Mouse (Mus musculus): Measurements from ENCODE around the gene Ccnt2.

Gene Ccnt2

DNA sequence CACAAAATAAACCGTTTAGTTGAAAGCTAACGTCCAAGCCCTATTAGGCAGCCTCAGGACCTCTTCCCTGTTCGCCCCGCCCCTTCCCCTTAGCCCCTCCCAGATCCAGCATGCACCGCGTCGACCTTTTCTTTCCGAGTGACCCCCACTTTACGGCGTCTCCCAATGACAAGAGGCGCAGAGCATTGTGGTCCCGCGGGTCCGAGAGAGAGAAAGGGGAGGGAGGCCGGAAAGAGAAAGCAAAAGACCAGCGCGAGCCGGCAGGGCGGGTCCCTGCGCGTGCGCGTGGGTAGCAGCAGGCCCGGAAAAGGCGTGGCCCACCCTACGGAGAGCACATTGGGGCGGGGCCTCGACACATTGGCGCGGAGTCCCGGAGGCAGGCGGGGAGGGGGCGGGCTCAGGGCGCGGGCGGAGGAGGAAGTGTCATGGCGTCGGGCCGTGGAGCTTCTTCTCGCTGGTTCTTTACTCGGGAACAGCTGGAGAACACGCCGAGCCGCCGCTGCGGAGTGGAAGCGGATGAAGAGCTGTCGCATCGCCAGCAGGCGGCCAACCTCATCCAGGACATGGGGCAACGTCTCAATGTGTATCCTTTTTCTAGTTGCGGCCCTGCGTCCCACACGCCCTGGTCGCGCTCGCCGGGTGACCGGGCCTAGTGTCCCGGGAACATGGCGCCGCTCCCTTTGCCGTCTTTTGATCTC lies at the start of gene Ccnt2:
Gene Ccnt2, plus strand, starts transcription at position 362 of the 698 bp plus-strand sequence.
- in situ Hi-C loops (cut with MboI, MseI), result no loop called here

DNA sequence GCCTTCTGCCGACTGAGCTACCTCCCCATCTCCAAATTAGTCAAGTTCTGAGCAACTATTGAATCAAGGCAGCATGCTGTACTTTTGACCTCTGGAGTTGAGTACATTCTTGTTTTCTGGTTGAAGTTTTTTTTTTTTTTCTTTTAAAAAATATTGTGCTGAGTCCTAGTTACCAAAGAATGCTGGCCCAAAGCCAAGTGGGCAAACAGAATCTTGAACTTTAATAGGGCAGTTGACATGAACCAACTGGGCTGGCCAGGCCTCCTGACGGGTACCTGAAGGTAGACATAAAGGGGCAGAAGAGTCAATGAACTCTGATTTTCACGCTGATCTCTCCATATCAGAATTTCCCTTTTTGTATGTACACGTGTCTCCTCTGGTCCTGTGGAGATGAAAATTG lies 44.9 kb upstream of the Ccnt2 start, which contains the start of gene Acmsd:
Gene Acmsd, plus strand, starts transcription at position 318 of the 400 bp plus-strand sequence.
- in situ Hi-C loops (cut with MboI, MseI), result no loop called here

- in situ Hi-C loops (cut with MboI, MseI), result no loop called here
Measured at GRCm38 (mm10) chr1:127731086-127731485, 42.9 kb upstream of the Ccnt2 start.

GRCm38 (mm10) chr1:127732435-127732834 lies 41.5 kb upstream of the Ccnt2 start:
- in situ Hi-C loops (cut with MboI, MseI), result no loop called here

DNA sequence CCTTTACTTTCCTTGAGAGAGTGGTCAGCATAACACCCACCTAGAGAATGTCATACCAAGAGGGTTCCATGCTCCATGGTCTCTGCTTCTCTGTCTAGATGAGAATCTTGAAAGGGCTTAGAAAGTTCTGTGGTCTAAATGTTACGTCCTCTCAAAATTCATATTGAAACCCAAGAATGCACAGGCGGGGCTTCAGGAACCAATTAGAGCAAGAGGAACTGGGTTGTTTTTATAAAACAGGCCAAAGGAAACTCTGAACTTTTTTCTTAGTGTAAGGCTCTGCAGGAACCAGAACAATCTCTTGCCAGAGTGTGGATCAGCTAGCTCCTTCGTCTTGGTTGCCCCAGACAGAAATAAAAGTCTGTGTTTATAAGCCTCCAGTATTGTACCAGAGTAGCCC lies 41.1 kb upstream of the Ccnt2 start:
- in situ Hi-C loops (cut with MboI, MseI), result no loop called here

DNA sequence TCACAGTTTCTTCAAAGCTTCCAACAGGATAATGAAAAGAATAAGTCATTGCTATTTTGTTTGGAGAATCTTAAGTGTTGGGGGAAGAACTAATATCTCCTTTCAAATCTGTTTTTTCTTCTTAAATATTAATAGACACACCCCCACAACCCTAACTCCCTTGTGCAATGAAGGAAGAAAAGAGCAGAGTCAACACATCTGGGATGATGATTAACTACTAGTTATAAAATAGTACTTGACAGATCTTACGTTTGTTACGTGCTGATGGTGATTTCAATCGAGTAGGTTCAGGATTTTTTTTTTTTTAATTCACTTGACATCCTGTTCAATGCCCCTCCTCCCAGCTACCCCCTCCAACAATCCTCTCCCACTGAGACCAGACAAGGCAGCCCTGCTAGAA lies 38.6 kb upstream of the Ccnt2 start:
- in situ Hi-C loops (cut with MboI, MseI), result no loop called here

- in situ Hi-C loops (cut with MboI, MseI), result no loop called here
Measured at GRCm38 (mm10) chr1:127750401-127751102, 23.4 kb upstream of the Ccnt2 start.

DNA sequence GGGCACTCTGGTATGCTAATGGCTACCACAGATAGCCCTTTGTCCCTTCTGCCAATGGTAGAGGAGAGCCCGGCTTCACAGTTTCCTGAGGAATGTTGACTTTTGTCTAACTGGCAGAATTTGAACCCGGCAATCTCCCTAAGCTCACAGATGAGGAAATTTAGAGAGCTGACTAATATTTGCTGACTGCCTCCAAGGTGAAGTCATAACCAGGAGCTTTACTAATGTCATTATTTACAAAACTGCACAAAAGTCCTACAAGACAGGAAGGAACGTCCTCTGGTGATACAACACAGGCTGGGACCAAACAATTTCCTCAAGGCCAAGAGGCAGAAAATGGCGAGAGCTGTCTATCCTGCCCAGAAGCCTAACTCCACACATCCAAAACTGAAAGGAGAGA lies 18.2 kb upstream of the Ccnt2 start:
- in situ Hi-C loops (cut with MboI, MseI), result loop anchor here (5.0 kb wide), 3 partner anchors 54 to 259 kb away; no protein-coding TSS in a partner anchor

DNA sequence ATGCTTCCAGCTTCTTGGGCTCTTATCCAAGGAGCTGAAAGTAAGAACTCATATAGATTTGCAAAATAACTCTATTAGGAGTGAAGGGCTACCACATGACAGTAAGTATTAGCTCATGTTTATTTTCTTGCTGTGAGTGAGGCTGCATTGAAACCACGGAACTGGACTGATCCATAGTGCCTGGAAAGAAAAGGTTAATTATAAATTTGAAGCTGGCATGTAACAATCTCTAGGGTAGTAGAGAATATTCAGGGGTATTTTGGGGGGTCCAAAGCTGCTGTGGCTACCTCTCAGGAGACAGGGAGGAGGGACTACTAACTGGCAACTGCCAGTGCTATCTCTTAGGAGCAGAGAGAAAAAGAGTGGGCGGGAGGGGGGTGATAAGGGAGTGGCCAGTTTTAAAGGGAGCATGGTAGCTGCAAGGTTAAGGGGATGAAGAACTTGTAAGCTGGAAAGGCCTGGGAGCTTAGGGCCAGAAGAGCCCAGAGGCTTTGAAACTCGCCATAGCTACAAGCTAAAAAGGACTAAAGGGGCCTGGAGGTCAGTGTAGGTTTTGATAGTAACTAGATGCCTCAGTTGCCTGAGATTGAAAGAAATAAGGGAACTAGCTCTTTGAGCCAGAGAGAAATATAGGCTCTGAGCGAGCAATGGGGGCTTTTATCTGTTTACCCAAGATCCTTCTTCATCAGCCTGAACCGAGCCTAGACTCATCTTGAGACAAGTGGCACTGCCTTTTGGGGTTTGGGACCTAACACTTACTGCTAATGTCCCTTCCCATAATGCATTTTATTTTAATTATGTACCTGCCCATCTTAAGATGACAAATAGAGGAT lies 17.4 kb upstream of the Ccnt2 start:
- in situ Hi-C loops (cut with MboI, MseI), result loop anchor here (5.0 kb wide), 3 partner anchors 54 to 259 kb away; no protein-coding TSS in a partner anchor

- in situ Hi-C loops (cut with MboI, MseI), result loop anchor here (5.0 kb wide), 3 partner anchors 55 to 260 kb away; no protein-coding TSS in a partner anchor
Measured at GRCm38 (mm10) chr1:127757164-127757545, 16.8 kb upstream of the Ccnt2 start.

DNA sequence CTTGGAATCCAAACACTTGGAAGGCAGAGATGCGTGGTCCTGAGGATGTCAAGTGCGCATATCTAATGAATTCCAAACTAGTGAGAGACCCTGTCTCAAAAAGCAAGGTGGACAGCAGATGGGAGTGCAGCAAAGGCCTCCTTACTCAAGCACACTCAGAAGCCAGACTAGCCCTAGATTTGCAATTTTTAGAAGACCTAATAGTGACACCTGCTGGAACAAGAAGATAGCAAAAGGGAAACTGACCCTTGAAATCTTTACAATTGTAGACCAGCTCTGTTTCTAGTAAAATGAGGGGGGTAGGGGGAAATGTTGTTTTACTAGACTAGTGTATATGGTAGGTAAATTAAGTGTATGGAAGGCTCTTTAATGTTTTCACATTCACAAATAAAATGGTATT lies 8.5 kb upstream of the Ccnt2 start:
- in situ Hi-C loops (cut with MboI, MseI), result no loop called here

- in situ Hi-C loops (cut with MboI, MseI), result no loop called here
Measured at GRCm38 (mm10) chr1:127766741-127767140, 7.2 kb upstream of the Ccnt2 start.

DNA sequence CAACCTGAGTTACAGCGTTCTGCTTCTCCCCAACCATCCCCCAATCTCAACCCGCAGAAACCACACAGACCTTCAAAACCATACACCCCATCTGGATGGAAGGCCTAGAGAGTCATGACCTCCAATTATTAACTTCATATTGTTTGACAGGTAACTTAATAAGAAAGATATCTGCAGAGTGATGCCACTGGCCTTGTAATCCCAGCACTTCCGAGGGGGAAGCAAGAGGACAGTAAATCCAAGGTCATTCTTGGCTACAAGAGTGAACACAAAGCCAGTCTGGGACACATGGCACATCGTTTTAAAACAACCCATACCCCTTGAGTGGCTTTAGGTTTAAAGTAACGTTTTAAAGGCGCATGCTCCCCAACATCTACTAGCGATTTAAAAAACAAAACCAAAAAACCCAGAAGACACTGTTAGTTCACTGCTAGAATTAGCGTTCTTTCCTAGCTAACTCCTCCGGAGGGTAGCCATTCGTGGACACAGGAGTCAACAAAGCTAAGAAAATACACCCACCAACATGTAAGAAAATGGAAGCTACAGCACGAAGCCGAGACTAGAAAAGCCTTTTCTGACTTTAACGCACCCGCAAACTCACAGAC lies 664 bp upstream of the Ccnt2 start:
- in situ Hi-C loops (cut with MboI, MseI), result no loop called here

DNA sequence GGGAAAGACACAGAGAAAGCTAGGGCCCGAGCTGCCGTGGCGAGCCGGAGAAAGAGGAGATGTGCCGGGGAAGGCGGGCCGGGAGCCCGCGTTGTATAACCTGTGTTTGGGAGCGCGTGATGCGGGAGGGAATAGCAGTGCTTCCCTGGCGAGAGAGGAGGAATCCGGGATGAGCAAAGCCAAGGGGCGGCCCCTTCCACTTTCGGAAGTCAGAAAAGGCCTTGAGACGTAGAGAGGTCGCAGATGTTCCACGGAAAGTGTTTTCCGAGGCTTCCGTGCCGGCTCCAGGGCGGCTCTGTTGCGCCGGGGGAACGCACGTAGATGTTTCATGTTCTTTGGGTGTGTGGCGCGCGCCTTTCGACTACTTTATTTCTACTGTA lies 527 bp downstream of the Ccnt2 start:
- in situ Hi-C loops (cut with MboI, MseI), result no loop called here

- in situ Hi-C loops (cut with MboI, MseI), result no loop called here
Measured at GRCm38 (mm10) chr1:127775206-127775720, 1.3 kb downstream of the Ccnt2 start.

DNA sequence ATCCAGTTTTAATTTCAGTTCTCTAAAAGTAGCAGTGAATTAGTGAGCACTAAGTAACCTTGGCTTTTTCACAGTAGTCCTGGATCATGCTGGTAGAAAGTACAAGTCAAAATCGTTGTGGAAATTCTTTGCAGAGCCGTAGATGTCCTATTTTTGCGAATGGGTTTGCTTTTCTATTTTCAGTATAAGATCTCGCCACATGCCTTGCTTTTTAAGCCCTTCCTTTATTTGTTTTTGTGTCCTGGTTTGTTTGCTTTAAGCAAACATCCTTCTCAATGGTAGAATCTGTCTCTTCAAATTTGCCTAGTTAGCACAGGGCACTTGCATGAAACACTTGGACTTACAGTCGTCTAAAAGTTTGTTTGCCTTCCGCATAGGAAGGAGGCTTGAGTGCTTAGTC lies 2.3 kb downstream of the Ccnt2 start:
- in situ Hi-C loops (cut with MboI, MseI), result no loop called here

- in situ Hi-C loops (cut with MboI, MseI), result no loop called here
Measured at GRCm38 (mm10) chr1:127778611-127779010, 4.6 kb downstream of the Ccnt2 start.

DNA sequence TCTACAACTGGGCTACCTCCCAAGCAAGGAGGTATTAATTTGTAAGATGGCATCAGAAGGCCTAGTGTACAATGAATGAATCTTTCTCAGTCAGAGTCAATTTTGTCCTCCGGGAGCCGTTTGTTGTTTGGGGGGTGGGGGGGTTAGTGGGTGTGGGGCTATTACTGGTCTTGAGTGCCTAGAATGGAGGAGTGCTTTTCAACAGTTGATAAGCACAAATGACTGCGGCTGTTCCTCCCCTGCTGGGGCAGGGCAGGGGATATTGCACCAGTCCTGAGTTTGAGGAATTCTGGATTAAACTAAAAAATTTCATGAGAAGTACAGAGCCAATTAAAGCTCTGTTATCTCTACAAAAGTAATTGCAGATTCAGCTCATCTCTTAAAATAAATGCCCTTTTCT lies 6.2 kb downstream of the Ccnt2 start:
- in situ Hi-C loops (cut with MboI, MseI), result no loop called here

DNA sequence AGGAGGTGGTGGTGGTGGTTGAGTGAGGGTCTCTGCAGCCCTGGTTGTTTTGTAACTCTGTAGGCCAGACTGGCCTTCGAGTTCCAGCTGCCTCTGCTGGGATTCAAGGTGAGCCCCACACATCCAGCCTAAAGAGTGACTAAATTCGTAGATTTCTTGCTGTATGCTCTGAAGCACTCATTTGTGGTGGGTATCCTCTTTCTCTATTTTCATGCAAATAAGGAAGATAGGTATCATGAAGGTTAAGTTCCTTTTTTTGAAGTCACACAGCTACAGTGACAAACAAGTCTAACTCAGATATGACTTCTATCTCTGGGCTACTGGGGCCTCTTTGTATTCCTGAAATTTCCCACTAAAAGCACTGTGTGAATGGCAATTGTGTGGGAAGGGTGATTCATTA lies 6.9 kb downstream of the Ccnt2 start:
- in situ Hi-C loops (cut with MboI, MseI), result no loop called here

GRCm38 (mm10) chr1:127783862-127784261 lies 9.9 kb downstream of the Ccnt2 start:
- in situ Hi-C loops (cut with MboI, MseI), result no loop called here

DNA sequence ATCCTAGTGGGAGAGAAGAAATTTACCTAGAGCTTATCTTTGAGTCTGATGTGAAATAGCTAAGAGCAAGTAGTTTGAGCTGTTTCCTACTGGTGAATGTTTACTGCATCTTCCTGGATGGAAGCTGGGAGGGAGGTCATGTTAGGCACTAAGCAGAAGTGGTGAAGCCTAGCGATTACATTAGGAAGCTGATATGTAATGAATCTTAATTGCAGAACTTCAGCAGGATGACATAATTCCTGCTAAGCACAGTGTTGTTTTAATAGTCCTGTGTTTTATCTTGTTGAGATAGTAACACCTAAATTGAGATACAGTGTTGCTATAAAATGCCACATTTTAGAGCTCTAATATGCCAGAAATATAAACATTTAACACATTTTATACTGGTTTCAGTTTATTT lies 11.9 kb downstream of the Ccnt2 start:
- in situ Hi-C loops (cut with MboI, MseI), result no loop called here

- in situ Hi-C loops (cut with MboI, MseI), result no loop called here
Measured at GRCm38 (mm10) chr1:127788943-127789342, 15.0 kb downstream of the Ccnt2 start.
